Comparison of ENCODE assay signal across 9 mouse cellular contexts in the genomic region with DNA sequence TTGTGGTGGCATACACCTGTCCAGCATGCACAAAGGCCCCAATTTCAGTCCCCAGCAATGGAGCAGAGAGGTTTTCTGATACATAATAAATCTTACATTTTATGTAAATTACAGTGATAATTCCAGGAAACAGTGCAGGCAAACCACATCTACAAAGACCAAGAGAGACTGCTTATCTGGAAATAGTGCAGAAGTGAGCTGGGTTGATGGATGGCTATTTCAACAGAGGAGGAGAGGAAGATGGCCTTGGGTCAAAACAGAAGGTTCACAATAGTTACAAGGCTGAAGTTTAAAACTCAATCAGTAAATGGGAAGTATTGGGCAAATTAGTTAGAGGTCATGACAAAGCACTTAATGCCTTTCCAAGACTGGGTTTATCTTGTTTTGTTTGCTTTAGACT. TPM values are rescaled to one million over a fixed set of nuclear protein-coding genes. Genes with fewer than 3 reads are reported as not detected.
DNase-seq lines count a peak whose midpoint lies in the region; ATAC-seq and TF ChIP-seq lines count a peak whose summit lies in the region.
"Had no signal": no experiment of that assay in that cellular context is flagged by ENCODE, and none has a peak within 500 bp of the region (broad histone marks: within the 10 kb centered on the region; RNA-seq: fewer than 3 reads in every experiment).

No protein-coding gene starts in this region.

- H3K4me3 ChIP-seq in heart, embryonic 12.5 days: peak overlapping the region; percentile 99
- H3K4me3 ChIP-seq in ES-E14 (ENCODE audit: insufficient read depth in 1 of 2, low read depth in 1 of 2, low read length in 2 of 2, poor library complexity in 1 of 2, severe bottlenecking in 1 of 2): peak overlapping the region; percentile 79 to 93
- peak overlapping the region; percentile 99 for H3K4me3 ChIP-seq in forebrain, embryonic 11.5 days (ENCODE audit: low read depth, low read length)
- peak overlapping the region; percentile 85 to 94 for H3K4me3 ChIP-seq in liver, embryonic 14.5 days (ENCODE audit: insufficient read depth in 1 of 2, low read depth in 2 of 2, low read length in 2 of 2)

- H3K27ac ChIP-seq in heart, embryonic 12.5 days (ENCODE audit: poor library complexity, severe bottlenecking): peak overlapping the region; percentile 100
- peak overlapping the region; percentile 38; the same call in 1 of the 2 replicates for H3K27ac ChIP-seq in ES-E14 (ENCODE audit: insufficient read depth, low read depth, low read length, poor library complexity, severe bottlenecking)
- peak overlapping the region; percentile 98; the same call in 1 of the 2 replicates for H3K27ac ChIP-seq in forebrain, embryonic 11.5 days (ENCODE audit: low read depth, low read length)
- H3K27ac ChIP-seq in liver, embryonic 14.5 days: peak overlapping the region; percentile 81

- peak overlapping the region; percentile 99 for H3K9ac ChIP-seq in heart, embryonic 12.5 days
- H3K9ac ChIP-seq in ES-E14 (ENCODE audit: insufficient read depth, low read depth, low read length, poor library complexity, severe bottlenecking): no peak overlapping the region; the same call in 1 of the 2 replicates
- peak overlapping the region; percentile 97; the same call in 1 of the 2 replicates for H3K9ac ChIP-seq in forebrain, embryonic 11.5 days (ENCODE audit: low read length)
- peak overlapping the region; percentile 87 for H3K9ac ChIP-seq in liver, embryonic 14.5 days (replicated peaks)

- ATAC-seq in heart, embryonic 12.5 days (ENCODE audit: insufficient number of reproducible peaks, low FRiP score): no peak
- no peak for ATAC-seq in forebrain, embryonic 11.5 days (replicated peaks; ENCODE audit: low FRiP score)
- ATAC-seq in liver, embryonic 14.5 days (ENCODE audit: insufficient read depth): no peak

- no peak for TF ChIP-seq EP300 in liver, embryonic 14.5 days (IDR thresholded peaks at IDR 0.05; ENCODE audit: low read depth)

- H3K4me1 ChIP-seq in heart, embryonic 12.5 days (replicated peaks): peaks cover 9% of the 10 kb centered on the region; the same call in 1 of the 2 replicates
- peaks cover 0 to 3% of the 10 kb centered on the region in 2 experiments; a peak in 2 of 4 replicates for H3K4me1 ChIP-seq in ES-E14 (ENCODE audit: control insufficient read depth in 2 of 2, insufficient read depth in 2 of 2, low read length in 2 of 2, poor library complexity in 1 of 2)
- no peaks in the 10 kb centered on the region for H3K4me1 ChIP-seq in forebrain, embryonic 11.5 days (replicated peaks; ENCODE audit: control insufficient read depth, insufficient read depth, low read length)
- H3K4me1 ChIP-seq in liver, embryonic 14.5 days (replicated peaks; ENCODE audit: control insufficient read depth in 2 of 2, insufficient read depth in 2 of 2, low read length in 1 of 2): peaks cover 6 to 8% of the 10 kb centered on the region in 2 experiments; a peak in 3 of 4 replicates

- TF ChIP-seq CTCF in liver, embryonic 14.5 days (IDR thresholded peaks at IDR 0.05; ENCODE audit: low read depth): no peak

- H3K27me3 ChIP-seq in heart, embryonic 12.5 days (replicated peaks): no peaks in the 10 kb centered on the region
- no peaks in the 10 kb centered on the region for H3K27me3 ChIP-seq in forebrain, embryonic 11.5 days (ENCODE audit: control insufficient read depth, insufficient read depth, low read length)
- H3K27me3 ChIP-seq in liver, embryonic 14.5 days (ENCODE audit: control insufficient read depth, insufficient read depth, low read length): no peaks in the 10 kb centered on the region

- H3K4me2 ChIP-seq in heart, embryonic 12.5 days: peak overlapping the region; percentile 95
- peak overlapping the region; percentile 94 for H3K4me2 ChIP-seq in forebrain, embryonic 11.5 days (ENCODE audit: low read depth, low read length, severe bottlenecking)
- peak overlapping the region; percentile 84 for H3K4me2 ChIP-seq in liver, embryonic 14.5 days (ENCODE audit: low read depth)

- no peaks in the 10 kb centered on the region for H3K36me3 ChIP-seq in heart, embryonic 12.5 days
- H3K36me3 ChIP-seq in ES-E14 (ENCODE audit: control insufficient read depth, insufficient read depth, low read length, poor library complexity, severe bottlenecking): no peaks in the 10 kb centered on the region
- no peaks in the 10 kb centered on the region for H3K36me3 ChIP-seq in forebrain, embryonic 11.5 days (ENCODE audit: control insufficient read depth, insufficient read depth, low read length)
- H3K36me3 ChIP-seq in liver, embryonic 14.5 days (replicated peaks; ENCODE audit: control insufficient read depth, insufficient read depth, low read depth): no peaks in the 10 kb centered on the region

- in situ Hi-C loops in ES-E14 (cut with MboI; ENCODE audit: low sequenced_read_pairs in 2 of 2, unreplicated experiment in 2 of 2): no loop called here

- no peaks in the 10 kb centered on the region for H3K9me3 ChIP-seq in heart, embryonic 12.5 days (replicated peaks)
- no peaks in the 10 kb centered on the region for H3K9me3 ChIP-seq in ES-E14 (ENCODE audit: control insufficient read depth, insufficient read depth, low read depth, low read length)
- H3K9me3 ChIP-seq in forebrain, embryonic 11.5 days (ENCODE audit: control insufficient read depth, low read length): no peaks in the 10 kb centered on the region
- no peaks in the 10 kb centered on the region for H3K9me3 ChIP-seq in liver, embryonic 14.5 days (ENCODE audit: control insufficient read depth, low read length)

- DNase-seq in heart, adult 8-10 months (ENCODE audit: low spot score): no peak
- no peak for DNase-seq in ES-E14 (ENCODE audit: low read depth, low spot score)
- no peak for DNase-seq in forebrain, embryonic 11.5 days (ENCODE audit: low spot score)
- peak in 1 of 3 experiments; percentile 27 for DNase-seq in liver, embryonic 14.5 days (ENCODE audit: low read depth in 3 of 3, low spot score in 3 of 3)
- no peak for DNase-seq in urinary bladder, adult 2 months (ENCODE audit: low spot score)
- DNase-seq in T-cell, adult 2 months (ENCODE audit: low spot score): no peak
- no peak for DNase-seq in left cerebral cortex, adult 18-20 months (ENCODE audit: low spot score in 2 of 2)

TF ChIP-seq in ES-E14, 5 proteins besides CTCF, POLR2A, EP300 and RAD21:
- TF ChIP-seq ZNF384 (IDR thresholded peaks at IDR 0.05; ENCODE audit: low read depth, low read length): no peak
- no peak for TF ChIP-seq CHD2 (IDR thresholded peaks at IDR 0.05; ENCODE audit: low read depth, low read length)
- no peak for TF ChIP-seq MAFK (IDR thresholded peaks at IDR 0.05; ENCODE audit: insufficient read depth, low read depth, low read length)
- no peak for TF ChIP-seq HCFC1 (IDR thresholded peaks at IDR 0.05; ENCODE audit: borderline replicate concordance, insufficient read depth, low read length)
- TF ChIP-seq ZC3H11A (IDR thresholded peaks at IDR 0.05; ENCODE audit: borderline replicate concordance, low read depth, low read length): no peak

RNA-seq across cellular contexts. Expression of gene Arih1, which starts 0.9 kb away (rescaled TPM):
- 20.9 and 21.7 TPM in 2 replicates for polyA plus RNA-seq in heart, embryonic 12.5 days (2016; fragmentation: Nextera tagmentation; extraction: Ambion mirVana)
- total RNA-seq in heart, adult 8-10 months (2022): 10 to 100 TPM; 69.9 to 81.0 (median 78.4) TPM
- total RNA-seq in ES-E14 (2012; rRNA removed): 75.5 and 84.6 TPM in 2 replicates
- polyA plus RNA-seq in forebrain, embryonic 11.5 days (2014; fragmentation: Nextera tagmentation; extraction: Ambion mirVana): 22.8 and 27.1 TPM in 2 replicates
- 9.1 and 11.6 TPM in 2 replicates for polyA plus RNA-seq in liver, embryonic 14.5 days (2012; rRNA removed)
- polyA plus RNA-seq in liver, embryonic 14.5 days (2014; fragmentation: Nextera tagmentation; extraction: Ambion mirVana): 5.8 and 6.7 TPM in 2 replicates
- polyA plus RNA-seq in urinary bladder, adult 2 months (2012; rRNA removed): 40.0 and 45.5 TPM in 2 replicates
- total RNA-seq in left cerebral cortex, adult 18-20 months (2021): 100 to 1,000 TPM; 115 to 121 TPM

RNA-seq across cellular contexts. Expression of gene Hexa, which starts 52.0 kb away (rescaled TPM):
- polyA plus RNA-seq in heart, embryonic 12.5 days (2016; fragmentation: Nextera tagmentation; extraction: Ambion mirVana): 74.7 and 81.6 TPM in 2 replicates
- 10 to 100 TPM; 45.0 to 50.7 (median 49.5) TPM for total RNA-seq in heart, adult 8-10 months (2022)
- 45.0 and 63.6 TPM in 2 replicates for total RNA-seq in ES-E14 (2012; rRNA removed)
- polyA plus RNA-seq in forebrain, embryonic 11.5 days (2014; fragmentation: Nextera tagmentation; extraction: Ambion mirVana): 44.2 and 44.5 TPM in 2 replicates
- 14.5 and 17.5 TPM in 2 replicates for polyA plus RNA-seq in liver, embryonic 14.5 days (2012; rRNA removed)
- 29.1 and 32.0 TPM in 2 replicates for polyA plus RNA-seq in liver, embryonic 14.5 days (2014; fragmentation: Nextera tagmentation; extraction: Ambion mirVana)
- 103 and 106 TPM in 2 replicates for polyA plus RNA-seq in urinary bladder, adult 2 months (2012; rRNA removed)
- total RNA-seq in left cerebral cortex, adult 18-20 months (2021): 10 to 100 TPM; 48.4 to 54.1 TPM

RNA-seq across cellular contexts. Expression of gene Tmem202, which starts 52.3 kb away (rescaled TPM):
- 0.64 TPM in 1 of 2 replicates, not detected in the other for polyA plus RNA-seq in heart, embryonic 12.5 days (2016; fragmentation: Nextera tagmentation; extraction: Ambion mirVana)
- under 1 TPM; 0.40 to 0.91 (median 0.79) TPM for total RNA-seq in heart, adult 8-10 months (2022)
- total RNA-seq in ES-E14 (2012; rRNA removed): 0.74 TPM in 1 of 2 replicates, not detected in the other
- polyA plus RNA-seq in forebrain, embryonic 11.5 days (2014; fragmentation: Nextera tagmentation; extraction: Ambion mirVana): not detected in 2 replicates
- polyA plus RNA-seq in liver, embryonic 14.5 days (2012; rRNA removed): 0.03 TPM in 1 of 2 replicates, not detected in the other
- polyA plus RNA-seq in liver, embryonic 14.5 days (2014; fragmentation: Nextera tagmentation; extraction: Ambion mirVana): 0.13 TPM in 1 of 2 replicates, not detected in the other
- polyA plus RNA-seq in urinary bladder, adult 2 months (2012; rRNA removed): 1.3 and 1.5 TPM in 2 replicates
- total RNA-seq in left cerebral cortex, adult 18-20 months (2021): 1 to 10 TPM; 2.6 to 3.6 TPM
- polyA plus RNA-seq: large intestine, adult 2 months had no signal

Comparison
In these comparisons a context has a peak if more than half of its experiments do, and no peak if none do; other contexts are left out.
1. H3K27ac ChIP-seq: peak in every context shown above with its lines; median percentile 100 in heart, embryonic 12.5 days; 98 in forebrain, embryonic 11.5 days; 81 in liver, embryonic 14.5 days; 38 in ES-E14.